Mouse (Mus musculus) stomach, embryonic 15.5 days (tissue): ENCODE results near the gene Trip13. TPM values are rescaled to one million over a fixed set of nuclear protein-coding genes. Genes with fewer than 3 reads are reported as not detected.

ENCODE experiments used
- ATAC-seq: fragments of 200-750 bp; cut with Nextera tagmentation; 2 replicates; pipeline ENCODE4 v1.8.0; 2017; ENCODE audit warnings: low read depth, moderate number of reproducible peaks, moderate TSS enrichment; ENCODE audit not compliant: insufficient read depth, low FRiP score
- H3K27ac ChIP-seq: fragments of 300-500 bp; sonication (generic); 2 replicates; pipeline ENCODE4 v1.5.1; 2015; ENCODE audit warnings: mild to moderate bottlenecking, inconsistent platforms
- H3K27me3 ChIP-seq: fragments of 300-500 bp; sonication (generic); replicated peaks from 2 replicates; pipeline ENCODE4 v1.6.1; 2015; ENCODE audit warnings: inconsistent platforms
- H3K36me3 ChIP-seq: fragments of 300-500 bp; sonication (generic); 2 replicates; pipeline ENCODE4 v1.6.1; 2015; ENCODE audit warnings: inconsistent platforms
- H3K4me1 ChIP-seq: fragments of 300-500 bp; sonication (generic); 2 replicates; pipeline ENCODE4 v1.6.1; 2015; ENCODE audit warnings: inconsistent platforms
- H3K4me2 ChIP-seq: fragments of 300-500 bp; sonication (generic); 2 replicates; pipeline ENCODE4 v1.6.1; 2015; ENCODE audit warnings: mild to moderate bottlenecking, inconsistent platforms
- H3K4me3 ChIP-seq: fragments of 300-500 bp; sonication (generic); replicated peaks from 2 replicates; pipeline ENCODE4 v1.5.1; 2015; ENCODE audit warnings: inconsistent platforms
- H3K9ac ChIP-seq: fragments of 300-500 bp; sonication (generic); 2 replicates; pipeline ENCODE4 v1.6.1; 2015; ENCODE audit warnings: inconsistent platforms
- H3K9me3 ChIP-seq: fragments of 300-500 bp; sonication (generic); 2 replicates; pipeline ENCODE4 v1.6.1; 2016; ENCODE audit warnings: inconsistent platforms
- WGBS: fragments of 180-500 bp; shearing (Covaris S2); methylation state at CpG from one replicate; pipeline ENCODE4 v1.1.7; 2015; 5-methylcytosine and 5-hydroxymethylcytosine counted together
- polyA plus RNA-seq: library from polyadenylated mRNA; unstranded; fragments of >200 nt; fragmentation: Nextera tagmentation; extraction: Ambion mirVana; gene quantifications from 2 replicates; pipeline ENCODE4 v1.2.1, GENCODE M21; 2015

The Trip13 gene
- polyA plus RNA-seq, 1 experiment from 2014 or later, result 32.8 TPM

DNA sequence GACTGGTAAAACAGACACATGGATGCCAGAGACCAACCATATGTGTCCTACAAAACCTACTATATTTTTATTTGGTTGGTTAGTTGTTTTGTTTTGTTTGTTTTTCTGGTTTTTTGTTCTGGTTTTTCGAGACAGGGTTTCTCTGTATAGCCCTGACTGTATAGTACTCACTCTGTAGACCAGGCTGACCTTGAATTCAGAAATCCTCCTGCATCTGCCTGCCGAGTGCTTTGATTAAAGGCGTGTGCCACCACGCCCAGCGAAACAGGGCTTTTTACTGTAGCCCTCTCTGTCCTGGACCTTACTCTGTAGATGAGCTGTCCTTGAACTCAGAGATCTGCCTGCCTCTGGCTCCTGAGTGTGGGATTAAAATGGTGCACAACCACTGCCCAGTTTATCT is 1.5 kb upstream of the Trip13 start:
- Histone ChIP-seq H3K4me1 (peaks cover 12% of the 10 kb centered on the region; the same call in 1 of the 2 replicates), H3K27ac (no peak overlapping the region), H3K36me3 (peaks cover 24% of the 10 kb centered on the region), H3K4me2 (no peak overlapping the region), H3K9ac (no peak overlapping the region), H3K9me3 (no peaks in the 10 kb centered on the region), H3K4me3 (no peak overlapping the region), H3K27me3 (no peaks in the 10 kb centered on the region)
- no peak for ATAC-seq
- 89% methylated on average over 5 of the region's 5 CpGs for WGBS

DNA sequence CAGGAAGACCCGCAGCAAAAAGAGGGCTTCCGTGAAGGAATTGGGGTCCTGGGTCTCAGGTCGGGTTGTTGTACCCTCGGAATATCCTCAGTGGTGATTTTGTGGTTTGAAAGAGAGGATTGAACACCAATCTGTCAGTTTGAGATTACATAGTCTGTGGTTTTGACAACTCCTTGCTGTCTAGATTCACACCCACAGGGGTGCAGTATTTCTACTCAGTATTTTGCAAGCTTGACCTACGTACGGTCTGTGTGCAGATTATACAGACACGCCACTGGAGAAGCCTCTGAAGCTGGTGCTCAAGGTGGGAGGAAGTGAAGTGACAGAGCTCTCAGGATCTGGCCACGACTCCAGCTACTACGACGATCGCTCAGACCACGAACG is 585 bp upstream of the Trip13 start:
- H3K36me3 ChIP-seq, result peaks cover 18% of the 10 kb centered on the region
- 29% methylated on average over 13 of the region's 13 CpGs for WGBS
- peak overlapping the region; percentile 57 for H3K4me2 ChIP-seq
- peak overlapping the region; percentile 73 for H3K4me3 ChIP-seq
- ATAC-seq, result no peak
- H3K9me3 ChIP-seq, result no peaks in the 10 kb centered on the region
- peak overlapping the region; percentile 93; the same call in 1 of the 2 replicates for H3K27ac ChIP-seq
- H3K27me3 ChIP-seq, result no peaks in the 10 kb centered on the region
- H3K9ac ChIP-seq, result peak overlapping the region; percentile 51; the same call in 1 of the 2 replicates
- H3K4me1 ChIP-seq, result peaks cover 12% of the 10 kb centered on the region; the same call in 1 of the 2 replicates

DNA sequence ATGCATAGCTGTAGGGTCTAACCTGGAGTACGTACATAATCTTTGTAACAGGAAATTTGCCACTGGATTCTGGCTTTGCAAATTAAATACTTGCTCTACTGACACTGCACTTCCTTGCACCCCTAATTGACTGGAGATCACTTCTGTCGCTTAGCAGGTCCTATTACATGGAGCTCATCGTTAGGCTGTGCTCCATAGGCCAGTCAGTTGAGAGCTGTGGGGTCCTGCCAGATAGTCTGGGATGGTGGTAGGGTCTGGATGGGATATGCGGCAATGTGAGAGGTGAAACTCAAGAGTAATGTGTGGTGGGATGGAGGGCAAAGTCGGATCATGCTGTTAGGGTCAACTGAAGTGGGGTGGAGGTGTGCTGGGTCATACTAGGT is 655 bp downstream of the Trip13 start:
- Histone ChIP-seq H3K9me3 (no peaks in the 10 kb centered on the region), H3K27ac (no peak overlapping the region)
- peak; percentile 4; the same call in 1 of the 2 replicates for ATAC-seq

DNA sequence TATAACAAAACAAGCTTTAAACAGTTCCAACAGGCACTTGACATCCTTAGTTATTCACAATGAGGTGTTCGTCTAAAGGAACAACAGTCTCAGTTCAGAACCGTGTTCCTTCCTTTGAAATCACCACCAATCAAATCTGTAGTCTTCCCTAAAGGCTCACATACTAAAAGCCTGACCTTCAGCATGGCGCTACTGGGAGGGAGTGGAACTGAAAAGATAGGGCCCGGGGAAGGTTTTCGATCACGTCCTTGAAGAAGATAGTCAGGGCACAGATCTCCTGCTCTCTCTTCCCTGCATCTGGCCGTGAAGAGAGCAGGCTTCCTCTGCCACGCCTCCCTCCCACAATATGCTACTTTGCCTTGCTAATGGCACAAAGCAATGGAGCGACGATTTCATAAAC is 5.4 kb downstream of the Trip13 start:
- Histone ChIP-seq H3K27me3 (no peaks in the 10 kb centered on the region), H3K9ac (no peak overlapping the region), H3K4me2 (no peak overlapping the region), H3K4me1 (0 out of 2 replicates have a peak, but pooled peaks cover 6% of the 10 kb centered on the region), H3K27ac (no peak overlapping the region), H3K36me3 (peaks cover 21% of the 10 kb centered on the region), H3K4me3 (no peak overlapping the region), H3K9me3 (no peaks in the 10 kb centered on the region)
- ATAC-seq, result no peak
- WGBS, result 88% methylated on average over 10 of the region's 10 CpGs

More for the DNA sequence above, 655 bp downstream of the Trip13 start:
- Histone ChIP-seq H3K27me3 (no peaks in the 10 kb centered on the region), H3K9ac (peak overlapping the region; percentile 51), H3K36me3 (peaks cover 6% of the 10 kb centered on the region), H3K4me2 (peak overlapping the region; percentile 57), H3K4me1 (peaks cover 12% of the 10 kb centered on the region; the same call in 1 of the 2 replicates), H3K4me3 (peak overlapping the region; percentile 73)
- 15% methylated on average over 5 of the region's 5 CpGs for WGBS

DNA sequence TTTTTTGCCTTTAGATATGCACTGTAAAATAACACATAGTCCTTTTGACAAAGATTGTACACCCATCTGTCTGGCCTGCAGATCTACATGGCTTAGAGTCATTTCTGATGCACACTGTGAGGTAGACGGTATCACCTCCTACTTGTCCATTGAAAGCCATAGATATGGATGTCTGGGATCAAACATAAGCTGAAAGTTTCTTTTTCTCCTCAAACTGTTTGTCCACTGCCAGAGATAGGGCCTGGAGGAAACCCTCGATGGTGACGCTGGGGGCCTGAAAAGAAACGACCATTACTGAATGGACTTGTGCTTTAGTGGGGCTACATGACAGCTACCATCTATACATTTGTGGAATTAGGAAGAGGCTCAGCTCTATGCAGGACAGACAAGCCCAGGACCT is 24.5 kb downstream of the Trip13 start:
- Histone ChIP-seq H3K27ac (no peak overlapping the region), H3K4me2 (no peak overlapping the region), H3K9me3 (no peaks in the 10 kb centered on the region), H3K27me3 (no peaks in the 10 kb centered on the region), H3K4me3 (no peak overlapping the region), H3K9ac (no peak overlapping the region), H3K4me1 (no peaks in the 10 kb centered on the region), H3K36me3 (peaks cover 31% of the 10 kb centered on the region)
- WGBS, result 89% methylated on average over 4 of the region's 4 CpGs
- no peak for ATAC-seq

DNA sequence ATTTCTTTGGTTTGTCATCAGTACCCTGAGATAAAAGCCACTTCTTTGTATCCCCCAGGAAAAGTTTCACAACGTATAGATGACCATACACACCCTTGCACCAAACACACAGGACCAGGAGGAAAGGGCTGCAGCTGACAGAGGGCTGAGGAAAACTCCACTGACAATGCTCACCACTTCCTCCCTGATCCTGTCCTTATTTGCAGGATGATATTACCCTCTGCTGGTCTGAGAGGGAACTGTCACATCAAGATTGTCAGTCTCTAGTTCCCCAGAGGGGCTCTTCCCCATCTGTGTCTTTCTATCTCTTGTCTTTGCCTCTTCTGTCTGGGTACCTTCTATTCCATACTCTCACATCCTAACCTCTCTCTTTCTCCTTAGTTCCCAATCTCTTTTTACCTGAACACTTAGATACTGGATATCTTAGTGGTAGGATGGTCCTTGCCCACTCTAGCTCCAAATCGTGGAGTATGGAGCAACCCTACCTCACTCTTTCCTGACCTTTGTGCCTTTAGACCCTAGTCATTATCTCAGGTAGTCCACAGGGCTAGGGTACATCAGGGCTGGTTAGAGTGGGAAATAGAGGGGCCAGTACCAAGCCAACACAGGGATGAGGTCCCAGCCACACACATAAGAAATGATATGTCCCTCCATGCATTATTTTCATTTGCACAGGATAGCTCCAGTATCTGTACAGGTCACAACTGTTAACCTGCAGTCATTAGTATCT is 29.7 kb downstream of the Trip13 start:
- no peaks in the 10 kb centered on the region for H3K4me1 ChIP-seq
- H3K27me3 ChIP-seq, result no peaks in the 10 kb centered on the region
- WGBS, result 55% methylated on average over 2 of the region's 2 CpGs
- no peak overlapping the region for H3K9ac ChIP-seq
- H3K4me2 ChIP-seq, result no peak overlapping the region
- H3K36me3 ChIP-seq, result 0 out of 2 replicates have a peak, but pooled peaks cover 6% of the 10 kb centered on the region
- no peaks in the 10 kb centered on the region for H3K9me3 ChIP-seq
- ATAC-seq, result no peak
- H3K27ac ChIP-seq, result no peak overlapping the region
- no peak overlapping the region for H3K4me3 ChIP-seq

DNA sequence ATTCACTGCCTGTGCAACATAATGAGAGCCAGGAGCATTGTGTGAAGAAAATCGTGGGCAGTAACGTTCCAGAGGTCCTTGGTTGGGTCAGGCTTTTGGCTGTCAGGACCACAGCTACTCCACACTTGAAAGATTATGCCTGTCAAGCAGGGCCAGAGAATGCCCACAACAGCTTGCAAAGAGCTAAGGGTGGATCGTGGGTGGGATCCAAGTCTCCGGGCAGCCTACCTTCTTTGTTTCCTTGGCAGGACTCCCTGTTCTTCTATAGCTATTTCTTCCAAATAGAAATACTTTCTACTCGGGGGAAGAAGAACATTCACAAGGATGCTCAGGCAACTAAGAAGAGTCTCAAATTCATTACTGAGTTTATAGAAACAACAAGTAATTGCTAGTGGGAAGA is 30.4 kb downstream of the Trip13 start:
- Histone ChIP-seq H3K9ac (no peak overlapping the region), H3K4me1 (no peaks in the 10 kb centered on the region), H3K27ac (no peak overlapping the region), H3K27me3 (no peaks in the 10 kb centered on the region), H3K4me3 (no peak overlapping the region), H3K4me2 (no peak overlapping the region), H3K9me3 (no peaks in the 10 kb centered on the region), H3K36me3 (0 out of 2 replicates have a peak, but pooled peaks cover 2% of the 10 kb centered on the region)
- WGBS, result 78% methylated on average over 5 of the region's 5 CpGs
- ATAC-seq, result no peak

DNA sequence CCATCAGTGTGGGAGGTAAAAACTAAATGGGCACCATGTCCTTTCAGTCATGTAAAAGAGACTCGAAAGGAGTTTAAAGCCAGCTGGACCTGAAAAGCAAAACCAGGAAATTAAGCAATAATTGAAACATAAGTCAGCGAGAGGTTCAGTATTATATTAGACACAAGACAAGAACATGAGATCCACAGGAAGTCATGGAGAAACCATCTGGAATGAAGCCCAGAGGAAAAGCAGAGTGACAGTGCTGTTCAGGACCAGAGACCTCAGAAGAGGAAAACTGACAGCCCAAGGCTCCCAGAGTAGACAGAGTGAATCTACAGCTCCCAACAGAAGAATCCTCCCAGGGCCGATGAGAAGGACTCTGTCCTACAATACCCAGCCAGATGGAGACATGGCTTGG is 40.0 kb downstream of the Trip13 start:
- 60% methylated on average over 3 of the region's 3 CpGs for WGBS
- H3K27me3 ChIP-seq, result no peaks in the 10 kb centered on the region
- ATAC-seq, result no peak
- no peak overlapping the region for H3K4me3 ChIP-seq
- H3K4me1 ChIP-seq, result peaks cover 2% of the 10 kb centered on the region; the same call in 1 of the 2 replicates
- H3K36me3 ChIP-seq, result no peaks in the 10 kb centered on the region
- H3K27ac ChIP-seq, result no peak overlapping the region
- H3K9me3 ChIP-seq, result no peaks in the 10 kb centered on the region
- H3K4me2 ChIP-seq, result no peak overlapping the region
- no peak overlapping the region for H3K9ac ChIP-seq

DNA sequence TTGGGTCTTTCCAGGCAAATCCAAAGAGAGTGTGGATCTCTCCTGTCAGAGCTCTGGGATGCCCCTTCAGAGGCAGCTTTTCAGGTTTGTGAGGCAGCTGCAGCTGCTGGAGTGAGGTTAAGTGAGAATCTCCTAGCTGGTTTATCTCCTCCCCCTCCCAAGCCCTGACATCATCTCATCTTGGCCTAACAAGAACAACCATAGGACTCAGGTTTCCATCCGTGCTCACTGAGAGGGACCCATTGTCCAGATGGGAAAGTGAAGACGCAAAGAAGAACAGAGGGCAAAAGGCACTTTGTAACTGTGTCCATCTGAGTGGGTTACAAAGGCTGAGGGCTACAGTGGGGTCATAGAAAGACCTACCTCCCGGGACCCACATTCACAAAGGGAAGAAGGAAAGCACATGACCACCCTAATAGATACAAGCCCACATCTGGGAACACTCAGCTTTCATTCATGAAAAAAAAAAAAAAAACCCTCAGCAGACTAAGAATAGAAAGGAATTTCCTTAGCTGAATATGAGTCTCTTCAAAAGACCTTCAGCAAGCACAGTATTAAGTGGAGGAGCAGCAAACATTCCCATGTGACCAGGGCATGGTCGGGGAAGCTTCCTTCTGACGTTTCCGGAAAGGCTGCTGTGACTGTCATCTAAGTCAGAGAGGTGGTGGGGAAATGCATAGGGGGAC is 44.9 kb downstream of the Trip13 start:
- Histone ChIP-seq H3K36me3 (no peaks in the 10 kb centered on the region), H3K4me2 (no peak overlapping the region), H3K9me3 (no peaks in the 10 kb centered on the region), H3K4me1 (peaks cover 7% of the 10 kb centered on the region; the same call in 1 of the 2 replicates), H3K27me3 (no peaks in the 10 kb centered on the region), H3K9ac (no peak overlapping the region), H3K4me3 (no peak overlapping the region), H3K27ac (peak overlapping the region; percentile 48)
- 37% methylated on average over 6 of the region's 6 CpGs for WGBS
- peak; percentile 36; the same call in 1 of the 2 replicates for ATAC-seq

DNA sequence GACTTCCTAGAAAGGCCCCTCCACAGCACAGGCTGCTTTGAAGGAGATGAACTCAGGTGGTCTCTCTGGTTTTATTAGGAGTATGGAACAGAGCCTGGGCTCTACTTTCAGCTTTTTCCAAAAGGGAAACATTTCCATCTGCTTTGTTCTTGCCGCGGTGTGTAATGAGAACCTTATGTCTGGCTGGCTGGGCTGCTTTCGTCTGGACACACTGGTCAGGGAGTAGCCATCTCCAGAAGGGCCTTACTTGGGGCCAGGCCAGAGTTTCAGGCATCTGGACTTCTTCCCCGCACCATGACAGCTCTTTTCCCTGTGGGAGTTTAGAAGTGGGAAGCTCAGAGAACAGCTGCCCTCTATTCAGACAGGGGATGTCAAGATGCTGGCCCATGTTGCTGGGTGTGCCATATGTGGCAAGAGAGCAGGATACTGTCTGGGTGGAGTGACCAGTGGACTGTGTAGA is 50.1 kb downstream of the Trip13 start:
- 37% methylated on average over 4 of the region's 4 CpGs for WGBS
- Histone ChIP-seq H3K36me3 (no peaks in the 10 kb centered on the region), H3K27ac (no peak overlapping the region), H3K4me3 (no peak overlapping the region), H3K9me3 (no peaks in the 10 kb centered on the region), H3K9ac (no peak overlapping the region), H3K4me1 (peaks cover 4% of the 10 kb centered on the region; the same call in 1 of the 2 replicates), H3K27me3 (no peaks in the 10 kb centered on the region), H3K4me2 (no peak overlapping the region)
- ATAC-seq, result peak; percentile 57; the same call in 1 of the 2 replicates

DNA sequence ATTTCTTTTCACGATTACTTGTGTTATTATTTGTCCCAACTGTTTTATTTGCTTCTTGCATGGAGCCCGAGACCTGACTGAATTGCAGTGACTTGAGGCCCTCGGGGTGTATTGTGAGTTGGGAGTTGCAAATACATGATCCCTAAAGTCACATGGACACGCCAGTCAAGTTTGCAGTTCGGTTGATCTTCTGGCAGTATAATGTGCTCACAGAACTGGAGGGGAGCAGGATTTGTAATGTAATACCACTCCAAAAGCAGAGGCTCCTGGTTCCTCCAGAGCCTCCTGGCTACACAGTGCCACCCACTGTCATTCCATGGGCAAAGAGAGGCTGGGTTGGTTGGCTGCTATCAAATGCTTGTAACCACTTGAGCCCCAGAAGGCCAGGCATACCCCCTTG is 51.0 kb downstream of the Trip13 start:
- Histone ChIP-seq H3K4me3 (no peak overlapping the region), H3K4me1 (no peaks in the 10 kb centered on the region; the same call in 1 of the 2 replicates), H3K4me2 (no peak overlapping the region), H3K36me3 (no peaks in the 10 kb centered on the region), H3K9ac (no peak overlapping the region), H3K9me3 (no peaks in the 10 kb centered on the region), H3K27ac (no peak overlapping the region), H3K27me3 (no peaks in the 10 kb centered on the region)
- 78% methylated on average over 5 of the region's 5 CpGs for WGBS
- no peak for ATAC-seq

DNA sequence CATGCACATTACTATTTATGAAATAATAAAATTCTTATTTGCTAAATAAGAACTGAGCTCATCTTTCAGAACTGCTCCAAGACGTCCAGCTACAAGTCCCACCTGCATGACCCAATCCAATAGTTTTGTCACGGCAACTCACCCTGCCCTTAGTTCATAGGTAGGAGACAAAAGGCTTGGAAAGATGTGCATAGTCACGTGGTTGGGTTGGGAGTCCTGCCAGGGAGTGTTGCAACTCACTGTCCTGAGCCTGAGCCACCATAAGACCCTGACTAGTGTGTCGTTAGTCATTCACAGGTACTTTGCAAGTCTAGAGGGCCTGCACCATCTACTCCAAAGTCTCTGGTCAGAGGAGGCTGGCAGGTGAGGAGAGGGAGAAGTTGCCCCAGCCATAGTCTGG is 51.5 kb downstream of the Trip13 start:
- Histone ChIP-seq H3K27ac (no peak overlapping the region), H3K36me3 (no peaks in the 10 kb centered on the region), H3K9me3 (no peaks in the 10 kb centered on the region), H3K4me3 (no peak overlapping the region), H3K9ac (no peak overlapping the region), H3K4me1 (no peaks in the 10 kb centered on the region; the same call in 1 of the 2 replicates), H3K4me2 (no peak overlapping the region), H3K27me3 (no peaks in the 10 kb centered on the region)
- 67% methylated on average over 4 of the region's 4 CpGs for WGBS
- no peak for ATAC-seq
